Mouse (Mus musculus) kidney, postnatal 36 days (tissue): ENCODE measurements around the gene Stap1.

Source experiments
- DNase-seq, 2 experiments: peaks; one replicate each; pipeline ENCODE4 v3.0.0; 2021 to 2022; ENCODE audit warnings: mixed read lengths in 2 of 2

The Stap1 gene

GRCm38 (mm10) chr5:86071538-86071937, at the start of gene Stap1:
TSS of gene Stap1 (plus strand) at chr5:86071746.
- peak in 1 of 2 experiments; percentile 5 for DNase-seq

- DNase-seq: no peak
These were observed 41.7 kb upstream of the Stap1 start for GRCm38 (mm10) chr5:86029820-86030219.

DNA sequence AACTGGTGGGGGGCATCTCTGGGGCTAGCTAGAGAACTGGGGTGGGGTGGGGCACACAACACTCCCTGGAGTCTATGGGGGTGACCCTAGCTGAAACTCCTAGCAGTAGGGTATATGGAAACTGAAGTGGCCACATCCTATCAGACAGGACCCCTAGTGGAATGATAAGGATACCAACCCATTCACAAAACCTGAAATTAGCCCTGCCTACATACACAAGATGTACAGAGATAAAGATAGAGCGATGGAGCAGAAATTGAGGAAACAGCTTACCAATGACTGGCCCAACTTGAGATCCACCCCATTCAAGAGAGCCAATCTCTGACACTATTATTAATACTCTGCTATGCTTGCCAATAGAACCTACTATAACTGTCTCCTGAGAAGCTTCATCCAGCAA, 8.0 kb upstream of the Stap1 start:
- DNase-seq: no peak

DNA sequence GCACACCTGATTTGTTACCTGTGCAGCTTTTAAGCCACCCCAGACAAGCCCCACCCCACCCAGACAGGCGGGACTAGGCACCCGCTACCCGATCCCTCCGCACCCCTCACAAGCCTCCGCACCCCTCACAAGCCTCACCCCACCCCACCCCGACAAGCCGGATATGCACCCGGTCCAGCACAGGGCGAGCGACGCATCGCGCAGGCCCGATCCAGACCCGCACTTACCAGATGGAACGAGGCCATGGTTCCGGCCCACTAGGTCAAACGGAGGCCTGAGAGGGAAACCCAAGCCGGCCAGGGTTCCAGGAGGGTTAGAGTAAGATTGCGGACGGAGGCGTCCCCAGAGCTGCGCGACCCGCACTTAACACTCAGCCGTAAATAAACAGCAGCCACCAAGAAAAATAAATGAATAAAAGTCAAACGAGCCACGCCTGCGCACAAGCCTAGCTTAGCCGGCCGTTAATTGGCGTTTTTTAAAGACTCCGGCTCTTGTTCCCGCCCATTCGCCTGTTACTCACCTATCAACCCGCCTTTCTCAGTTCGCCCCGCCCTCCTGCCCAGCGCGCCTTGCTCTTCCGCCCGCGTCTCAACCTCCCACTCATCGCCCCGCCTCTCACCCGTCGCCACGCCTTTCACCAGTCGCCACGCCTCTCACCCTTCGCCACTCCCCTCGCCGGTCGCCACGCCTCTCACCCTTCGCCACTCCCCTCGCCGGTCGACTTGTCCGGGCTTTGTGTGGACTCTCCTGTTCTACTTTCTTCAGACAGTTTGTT, 6.3 kb upstream of the Stap1 start, which contains the start of gene Cenpc1:
Cenpc1 (minus strand) TSS at position 483 of the 775 bp plus-strand sequence.
- DNase-seq: peak; percentile 98 to 99

GRCm38 (mm10) chr5:86065876-86066550, 5.5 kb upstream of the Stap1 start:
- no peak for DNase-seq

DNA sequence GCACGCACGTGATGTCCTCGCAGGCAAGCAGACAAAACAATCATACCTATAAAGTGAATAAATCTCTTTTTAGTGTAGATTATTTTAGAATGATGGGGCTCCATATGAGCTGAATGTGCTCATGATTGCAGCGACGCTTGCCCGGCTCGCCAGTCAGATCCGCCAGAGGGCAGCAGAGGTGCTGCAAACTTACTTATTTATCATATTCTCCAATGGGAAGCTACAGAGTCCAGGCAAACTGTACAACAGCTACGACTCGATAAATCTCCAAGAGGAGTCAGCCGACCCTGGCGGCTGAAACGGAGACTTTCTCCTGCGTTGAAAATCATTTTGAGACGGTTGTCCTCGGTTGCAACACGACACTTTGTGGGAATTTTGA, 5.0 kb upstream of the Stap1 start:
- DNase-seq: peak; percentile 86 to 93

- no peak for DNase-seq
These were observed 3.1 kb upstream of the Stap1 start for GRCm38 (mm10) chr5:86068451-86068850.

DNA sequence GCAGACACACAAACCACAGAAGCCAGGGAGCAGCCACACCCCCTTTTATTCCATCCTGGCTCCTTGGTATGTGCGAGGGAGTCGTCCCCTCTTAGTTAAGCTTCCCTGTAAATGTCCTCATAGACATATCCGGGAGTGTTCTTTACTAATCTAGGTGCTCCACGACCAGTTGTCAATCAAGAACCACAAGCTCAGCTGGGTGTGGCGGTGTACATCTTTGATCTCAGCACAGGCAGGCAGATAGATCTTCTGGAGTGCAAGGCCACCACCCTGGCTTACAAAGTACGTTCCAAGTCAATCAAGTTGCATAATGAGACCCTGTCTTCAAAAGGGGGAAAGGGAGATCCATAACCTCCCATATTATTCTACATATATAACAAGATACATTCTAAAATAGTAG, 2.4 kb upstream of the Stap1 start:
- no peak for DNase-seq

GRCm38 (mm10) chr5:86072756-86073386, 1.3 kb downstream of the Stap1 start:
- no peak for DNase-seq

DNA sequence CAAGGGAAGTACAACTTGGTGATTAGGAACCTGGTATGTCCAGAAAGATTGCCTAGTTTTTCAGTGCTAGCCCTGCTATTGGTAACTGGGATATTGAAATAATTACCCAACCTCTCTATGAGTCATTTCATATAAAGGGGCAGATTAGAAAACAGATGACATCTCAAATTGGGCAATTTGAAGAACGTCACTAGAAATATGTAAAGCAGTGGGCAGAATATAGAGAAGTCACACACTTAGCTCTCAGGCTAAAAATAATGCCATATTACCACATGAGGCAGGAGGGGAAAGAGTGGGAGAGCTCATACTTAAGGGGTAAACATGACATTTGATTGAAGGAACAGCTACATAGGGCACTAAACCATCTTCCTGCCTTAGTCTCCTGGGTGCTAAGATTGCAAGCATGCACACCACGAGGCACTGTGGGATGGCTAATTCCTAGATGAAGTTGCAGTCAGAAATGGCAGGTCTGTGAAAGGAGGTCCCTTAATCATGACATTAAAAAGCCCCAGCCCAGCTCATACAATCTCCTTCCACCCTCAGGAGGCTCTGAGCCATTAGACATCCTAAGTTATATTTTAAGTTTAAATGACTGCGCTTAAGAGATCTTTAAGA, 7.3 kb downstream of the Stap1 start:
- DNase-seq: no peak

DNA sequence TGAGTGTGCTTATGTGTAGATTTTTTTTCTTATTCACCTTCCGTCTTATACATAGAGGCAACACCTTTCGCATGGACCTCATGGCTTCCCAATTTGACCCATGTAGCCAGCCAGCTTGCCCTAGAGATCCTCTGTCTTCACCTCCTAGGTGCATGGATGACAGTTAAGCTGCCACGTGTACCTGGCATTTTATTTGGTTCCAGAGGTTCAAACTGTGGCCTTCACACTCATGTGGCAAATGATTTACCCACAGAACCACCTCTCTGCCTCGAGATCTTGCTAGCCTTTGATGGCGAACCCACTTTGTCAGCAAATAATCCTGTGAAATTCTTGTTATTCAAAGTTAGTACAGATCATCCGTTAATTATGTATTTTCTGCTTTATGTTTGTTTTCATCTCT, 12.4 kb downstream of the Stap1 start:
- peak; percentile 4 to 14 for DNase-seq

DNA sequence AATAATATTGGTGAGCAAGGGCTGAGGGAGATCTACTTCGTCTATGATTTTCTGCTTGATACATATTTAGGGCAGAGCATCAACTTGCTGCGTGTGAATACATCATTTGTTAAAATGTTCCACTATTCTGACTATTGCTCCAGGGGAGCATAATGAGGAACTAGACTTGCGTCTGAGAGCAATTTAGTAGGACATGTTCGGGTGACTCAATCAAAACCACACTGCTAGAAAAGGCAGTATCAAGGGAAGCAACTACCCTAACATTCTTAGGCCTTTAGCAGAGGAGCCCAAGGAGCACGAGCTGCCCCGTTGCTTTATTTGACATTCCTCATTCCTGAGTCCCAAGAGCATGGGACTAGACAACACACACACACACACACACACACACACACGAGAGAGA, 13.4 kb downstream of the Stap1 start:
- no peak for DNase-seq

- no peak for DNase-seq
These were observed 15.2 kb downstream of the Stap1 start for GRCm38 (mm10) chr5:86086751-86087150.

DNA sequence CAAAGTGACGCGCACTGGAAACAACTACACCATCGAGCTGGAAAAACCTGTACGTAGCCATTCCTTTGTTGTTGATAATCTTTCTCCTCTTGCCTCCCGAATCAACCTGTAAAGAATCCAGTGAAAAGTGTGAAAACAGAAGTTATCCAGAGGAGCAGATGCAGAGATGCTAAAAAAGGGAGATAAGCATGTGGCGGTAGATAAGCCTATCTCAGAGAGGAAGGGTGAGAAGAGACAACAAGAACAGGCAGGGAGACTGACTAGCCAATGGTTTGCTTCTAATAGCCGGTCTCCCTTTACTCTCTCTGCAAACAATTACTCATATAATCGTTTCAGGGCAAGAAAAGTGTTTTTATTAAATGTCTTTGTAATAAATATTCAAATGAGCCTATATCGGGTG, 23.2 kb downstream of the Stap1 start:
- no peak for DNase-seq

DNA sequence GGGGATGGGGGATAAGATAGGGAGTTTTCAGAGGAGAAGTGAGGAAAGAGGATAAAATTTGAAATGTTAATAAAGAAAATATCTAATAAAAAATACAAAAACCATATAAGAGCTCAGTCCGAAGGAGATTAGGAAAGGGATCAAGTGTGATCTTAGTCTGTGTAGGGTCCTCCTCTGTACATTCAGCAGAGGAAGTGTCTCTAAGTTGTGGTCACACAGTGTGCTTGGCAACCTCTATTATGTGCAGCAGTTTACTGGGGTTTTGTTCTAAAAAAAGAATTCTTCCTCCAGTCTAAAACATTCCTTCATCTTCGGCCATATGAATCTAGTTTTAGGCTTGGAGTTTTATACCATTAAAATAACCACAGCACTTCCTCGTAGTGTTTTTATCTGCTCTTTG, 27.4 kb downstream of the Stap1 start:
- no peak for DNase-seq

- DNase-seq: no peak
These were observed 29.1 kb downstream of the Stap1 start for GRCm38 (mm10) chr5:86100621-86101020.

- DNase-seq: no peak
These were observed 30.6 kb downstream of the Stap1 start for GRCm38 (mm10) chr5:86102176-86102575.

DNA sequence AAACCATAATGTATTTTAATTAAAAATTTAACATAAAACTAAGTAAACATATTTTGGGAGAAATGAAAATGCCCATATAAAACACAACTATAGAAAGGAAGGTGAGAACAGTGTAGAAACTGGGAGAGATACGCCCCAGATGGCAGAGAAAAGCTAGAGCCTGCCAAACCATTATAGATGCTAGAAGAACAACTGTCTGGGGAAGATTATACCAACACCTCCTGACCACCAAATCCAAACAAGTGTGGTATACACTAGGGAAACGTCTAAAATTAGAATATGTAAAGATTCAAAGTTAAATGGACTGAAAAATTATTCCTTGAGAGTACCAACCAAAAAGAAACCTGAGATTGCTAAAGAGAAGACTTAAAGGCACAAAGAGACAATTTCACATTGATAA, 35.1 kb downstream of the Stap1 start:
- DNase-seq: no peak

DNA sequence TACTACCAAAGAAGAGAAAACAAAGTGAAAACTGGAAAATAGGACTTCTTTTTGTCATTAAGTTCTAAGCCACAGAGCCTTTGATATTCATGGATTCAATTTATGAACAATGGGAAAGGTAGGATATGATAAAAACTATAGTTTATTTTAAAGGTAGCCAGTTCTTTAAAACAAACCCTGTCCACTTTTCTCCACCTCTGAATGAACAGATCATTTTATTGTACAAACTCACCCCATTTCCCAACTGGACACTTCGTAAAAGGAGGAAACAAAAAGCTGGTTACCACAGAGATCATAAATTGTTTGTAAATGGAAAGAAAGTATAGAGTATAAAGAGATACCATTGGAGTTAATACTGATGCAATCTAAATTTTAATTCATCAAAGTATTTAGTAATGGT, 39.5 kb downstream of the Stap1 start:
- DNase-seq: no peak

- no peak for DNase-seq
These were observed 41.5 kb downstream of the Stap1 start for GRCm38 (mm10) chr5:86113037-86113436.

DNA sequence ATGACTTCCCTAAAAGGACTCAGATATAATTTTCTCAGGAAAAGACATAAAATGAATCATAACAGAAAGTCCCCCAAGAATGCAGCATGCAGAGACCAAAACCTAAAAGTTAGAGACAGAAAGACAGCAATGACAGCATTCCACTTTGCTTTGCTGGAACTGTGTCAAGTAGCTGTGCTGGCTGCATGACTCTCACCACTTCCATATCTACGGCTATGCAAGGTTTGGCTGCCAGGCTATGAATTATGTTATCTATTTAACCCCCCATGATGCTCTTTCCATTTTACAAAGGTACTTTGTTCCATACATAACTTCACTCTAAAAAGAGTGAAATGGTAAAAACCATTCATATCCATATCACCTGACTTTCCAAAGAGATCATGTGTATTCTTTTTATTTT, 42.5 kb downstream of the Stap1 start:
- DNase-seq: no peak

DNA sequence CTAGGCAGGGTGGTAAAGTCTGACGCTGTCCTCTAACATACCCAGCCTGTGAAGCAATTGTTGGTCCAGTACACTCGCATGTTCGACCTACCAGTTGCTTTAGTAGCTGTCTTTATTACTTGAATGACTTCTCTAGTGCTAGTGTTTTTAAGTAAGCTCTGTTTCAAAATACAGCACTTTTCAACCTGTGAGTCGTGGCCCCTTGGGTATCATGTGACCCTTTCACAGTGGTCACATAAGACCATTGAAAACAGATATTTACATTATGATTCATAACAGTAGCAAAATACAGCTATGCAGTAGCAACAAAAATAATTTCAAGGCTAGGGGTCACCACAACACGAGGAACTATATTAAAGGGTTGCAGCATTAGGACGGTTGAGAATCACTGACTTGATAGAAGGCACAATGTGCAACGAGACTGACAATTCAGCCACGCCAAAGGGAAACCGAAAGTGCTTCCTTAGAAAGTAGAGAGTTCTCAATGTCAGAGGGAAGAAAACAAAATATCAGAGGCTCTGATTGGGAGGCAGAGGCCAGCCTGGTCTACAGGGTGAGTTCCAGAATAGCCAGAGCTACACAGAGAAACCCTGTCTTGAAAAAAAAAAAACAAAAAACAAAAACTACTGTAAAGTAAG, 47.0 kb downstream of the Stap1 start:
- DNase-seq: no peak

DNA sequence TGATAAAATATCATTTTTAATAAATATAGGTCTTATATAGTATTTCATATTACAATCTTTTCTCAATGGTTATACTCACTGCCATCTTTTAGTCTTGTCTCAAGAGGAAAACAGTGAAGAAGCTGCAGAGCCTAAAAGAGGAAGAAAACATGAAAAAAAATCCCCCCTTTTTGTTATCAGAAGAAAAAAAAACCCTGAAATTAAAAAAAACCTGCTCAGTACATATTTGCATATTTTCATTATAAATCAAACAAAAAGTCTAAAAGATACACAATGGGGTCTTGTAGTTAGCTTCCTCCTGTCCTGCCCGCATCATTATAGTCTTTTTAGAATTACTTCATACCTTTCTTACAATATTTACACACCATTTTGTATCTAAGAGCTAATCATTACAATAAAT, 57.2 kb downstream of the Stap1 start:
- DNase-seq: no peak
